In genomic region chr1:92057068-92057467, GRCm38 (mm10) we compare ENCODE assay signal across 19 mouse cellular contexts.
A peak's percentile ranks its signal among the peaks of the same experiment; 100 is the strongest.
DNase-seq lines count a peak whose midpoint lies in the region; ATAC-seq and TF ChIP-seq lines count a peak whose summit lies in the region.
"Had no signal": no experiment of that assay in that cellular context is flagged by ENCODE, and none has a peak within 500 bp of the region (broad histone marks: within the 10 kb centered on the region; RNA-seq: fewer than 3 reads in every experiment).

No protein-coding gene starts in this region.

- peak in 1 of 2 experiments; percentile 35 for DNase-seq in layer of hippocampus, adult 2 months (ENCODE audit: low spot score in 2 of 2)
- DNase-seq in layer of hippocampus, postnatal 36 days = no peak
- peak; percentile 36 to 67 for DNase-seq in left cerebral cortex, postnatal 25 days (ENCODE audit: low spot score in 2 of 2)
- DNase-seq in left cerebral cortex, postnatal 4 days = no peak
- peak; percentile 64 for DNase-seq in fat pad, adult 2 months (ENCODE audit: extremely low read depth, low read depth, low spot score)
- peak; percentile 42 for DNase-seq in telencephalon, adult 2 months (ENCODE audit: low read depth, low spot score)
- DNase-seq: adrenal gland, postnatal 10 days; cerebellum, adult 11-12 months; cerebellum, adult 9-10 months; cerebellum, postnatal 25 days; gastrocnemius, postnatal 10 days had no signal

- no peaks in the 10 kb centered on the region for H3K36me3 ChIP-seq in kidney, embryonic 16.5 days (ENCODE audit: insufficient read depth, low read length)
- H3K36me3 ChIP-seq: embryonic facial prominence, embryonic 12.5 days; forebrain, embryonic 12.5 days; heart, embryonic 12.5 days; hindbrain, embryonic 10.5 days had no signal

- intact Hi-C loops in left cerebral cortex, postnatal 25 days (cut with DNase I) = no loop called here
- intact Hi-C loops in left cerebral cortex, postnatal 4 days (cut with DNase I) = no loop called here

- no peaks in the 10 kb centered on the region for H3K27me3 ChIP-seq in kidney, embryonic 16.5 days (ENCODE audit: insufficient read depth, low read length)
- H3K27me3 ChIP-seq: embryonic facial prominence, embryonic 12.5 days; forebrain, embryonic 12.5 days; heart, embryonic 12.5 days had no signal

- H3K4me3 ChIP-seq in layer of hippocampus, adult 2 months = no peak overlapping the region
- no peak overlapping the region for H3K4me3 ChIP-seq in kidney, embryonic 16.5 days (ENCODE audit: low read length)
- H3K4me3 ChIP-seq: embryonic facial prominence, embryonic 12.5 days; forebrain, embryonic 12.5 days; heart, embryonic 12.5 days; hindbrain, embryonic 10.5 days had no signal

- no peaks in the 10 kb centered on the region for H3K9me3 ChIP-seq in kidney, embryonic 16.5 days (ENCODE audit: low read length)
- H3K9me3 ChIP-seq: embryonic facial prominence, embryonic 12.5 days; forebrain, embryonic 12.5 days; G1E; heart, embryonic 12.5 days; hindbrain, embryonic 10.5 days had no signal

- no peak for TF ChIP-seq CTCF in layer of hippocampus, adult 2 months (conservative IDR thresholded peaks at IDR 0.05)

- H3K9ac ChIP-seq in kidney, embryonic 16.5 days (replicated peaks; ENCODE audit: low read length) = no peak overlapping the region
- H3K9ac ChIP-seq: embryonic facial prominence, embryonic 12.5 days; forebrain, embryonic 12.5 days; heart, embryonic 12.5 days; hindbrain, embryonic 14.5 days had no signal

- ATAC-seq in kidney, embryonic 16.5 days (ENCODE audit: low FRiP score, low TSS enrichment) = no peak
- ATAC-seq: forebrain, embryonic 16.5 days had no signal

- WGBS in kidney, embryonic 16.5 days = 91% methylated on average over 3 of the region's 3 CpGs

- peak overlapping the region; percentile 33; the same call in 1 of the 2 replicates for H3K27ac ChIP-seq in layer of hippocampus, adult 2 months
- no peak overlapping the region for H3K27ac ChIP-seq in kidney, embryonic 16.5 days (ENCODE audit: low read length)
- H3K27ac ChIP-seq: embryonic facial prominence, embryonic 12.5 days; forebrain, embryonic 12.5 days; hindbrain, embryonic 10.5 days; hindbrain, embryonic 14.5 days had no signal

- no peak overlapping the region for H3K4me2 ChIP-seq in kidney, embryonic 16.5 days (replicated peaks; ENCODE audit: low read depth, low read length)
- H3K4me2 ChIP-seq: embryonic facial prominence, embryonic 12.5 days; forebrain, embryonic 12.5 days; heart, embryonic 12.5 days; hindbrain, embryonic 14.5 days had no signal

- peaks cover 5% of the 10 kb centered on the region; the same call in 1 of the 2 replicates for H3K4me1 ChIP-seq in kidney, embryonic 16.5 days (ENCODE audit: insufficient read depth, low read length)

Comparison
In these comparisons a context has a peak if more than half of its experiments do, and no peak if none do; other contexts are left out.
1. DNase-seq: peak in left cerebral cortex, postnatal 25 days (2 of 2), fat pad, adult 2 months (single experiment) and telencephalon, adult 2 months (single experiment); none in layer of hippocampus, postnatal 36 days (0 of 2) and left cerebral cortex, postnatal 4 days (single experiment).